Mouse (Mus musculus): ENCODE data around the gene Abcb4.
"Not testable (repeated sequence)": the region's sequence is repeated elsewhere in the genome, so short reads cannot be mapped to it uniquely, and the experiment has no call there.

The Abcb4 gene

GRCm38 (mm10) chr5:8893300-8894103 lies at the start of gene Abcb4:
Gene Abcb4 (plus strand): TSS chr5:8893717.
- in situ Hi-C loops (cut with MseI, MboI), result no loop called here

DNA sequence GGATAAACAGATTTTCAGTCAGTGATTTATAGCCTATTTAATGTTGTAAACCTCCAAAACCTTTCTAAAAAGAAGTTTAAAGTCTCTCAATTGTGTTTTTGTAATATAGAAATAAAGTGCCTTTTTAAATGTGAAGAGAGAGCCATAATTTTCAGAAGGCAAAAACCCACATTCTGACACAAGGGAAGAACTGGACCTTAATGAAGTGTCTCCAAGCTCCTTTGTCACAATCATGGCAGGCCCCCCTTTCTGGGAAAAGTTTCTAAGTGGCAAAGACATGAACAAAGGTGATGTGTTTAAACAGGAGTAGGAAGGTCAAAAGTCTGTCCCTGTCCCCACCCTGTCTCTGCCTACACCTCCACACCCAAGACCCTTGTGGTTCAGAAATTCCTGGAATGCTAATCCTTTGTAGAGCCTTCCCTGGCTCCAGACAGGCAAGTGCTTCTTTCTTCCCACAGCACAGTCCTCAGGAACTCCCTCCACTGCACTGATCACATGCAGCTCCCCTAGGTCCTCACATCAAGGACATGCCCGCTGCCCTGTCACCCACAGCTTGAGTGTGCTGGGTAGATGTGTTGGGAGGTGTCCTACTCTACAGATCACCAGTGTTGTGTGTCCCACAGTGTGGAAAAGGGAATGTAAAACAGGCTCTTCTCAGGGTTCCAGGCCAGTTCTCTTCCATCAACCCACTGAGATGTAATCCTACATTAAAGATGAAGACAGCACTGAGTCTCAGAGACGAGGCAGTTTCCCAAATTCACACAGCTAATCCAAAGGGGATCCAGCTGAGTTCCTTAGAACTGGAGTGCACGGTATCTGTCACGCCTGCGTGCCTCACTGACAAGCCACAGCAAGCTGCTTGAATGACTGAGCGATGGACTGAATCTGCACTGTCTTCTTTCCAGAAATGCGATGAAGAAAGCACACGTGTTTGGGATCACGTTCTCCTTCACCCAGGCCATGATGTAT lies 44.6 kb upstream of the Abcb4 start:
- in situ Hi-C loops (cut with MseI, MboI), result loop anchor here (25.0 kb wide), 1 partner anchor 362 kb away; no protein-coding TSS in a partner anchor

DNA sequence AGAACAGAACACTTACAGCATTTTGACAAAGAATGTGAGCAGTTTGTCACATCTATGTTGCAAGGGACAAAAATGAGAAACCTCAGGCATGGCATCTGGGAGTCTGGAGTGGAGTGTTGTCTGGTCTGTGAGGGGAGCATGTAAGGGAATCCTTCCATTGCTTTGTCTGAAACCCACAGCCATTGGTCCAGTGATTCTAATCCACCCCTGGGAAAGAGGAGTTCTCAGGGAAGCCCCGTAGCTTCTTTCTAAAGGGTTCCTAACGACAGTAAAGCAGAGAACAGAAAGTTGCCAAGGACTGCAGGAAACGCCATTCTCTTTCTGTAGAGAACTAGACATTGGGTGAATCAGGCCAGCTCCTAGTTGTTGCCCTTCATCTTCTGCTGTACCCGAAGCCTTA lies 42.7 kb upstream of the Abcb4 start:
- in situ Hi-C loops (cut with MseI, MboI), result no loop called here

GRCm38 (mm10) chr5:8857201-8857600 lies 36.3 kb upstream of the Abcb4 start:
- in situ Hi-C loops (cut with MseI, MboI), result no loop called here

- in situ Hi-C loops (cut with MseI, MboI), result no loop called here
Observed at GRCm38 (mm10) chr5:8861811-8862210, 31.7 kb upstream of the Abcb4 start.

- in situ Hi-C loops (cut with MseI, MboI), result no loop called here
Observed at GRCm38 (mm10) chr5:8863580-8864337, 29.8 kb upstream of the Abcb4 start.

- in situ Hi-C loops (cut with MseI, MboI), result not testable (repeated sequence)
Observed at GRCm38 (mm10) chr5:8865630-8866029, 27.9 kb upstream of the Abcb4 start.

- in situ Hi-C loops (cut with MseI, MboI), result no loop called here
Observed at GRCm38 (mm10) chr5:8866366-8866765, 27.2 kb upstream of the Abcb4 start.

DNA sequence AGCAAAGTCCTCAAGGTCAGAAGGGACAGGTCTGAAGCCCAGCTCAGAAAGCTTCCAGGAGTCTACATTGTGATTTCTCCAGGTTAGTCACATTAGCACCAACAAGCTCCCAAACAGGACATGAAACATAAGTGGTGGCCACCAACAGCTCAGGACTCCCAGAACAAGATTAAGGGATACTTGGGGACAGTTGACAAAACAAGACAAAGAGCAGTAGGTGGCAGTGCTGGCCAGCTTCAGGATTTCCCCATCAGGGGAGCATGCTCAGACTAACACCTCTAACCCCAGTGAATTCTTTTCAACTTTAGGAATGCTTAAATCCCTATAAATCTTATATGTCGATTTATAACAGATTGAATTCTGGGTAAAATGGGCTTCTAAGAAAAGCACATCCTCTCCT lies 25.5 kb upstream of the Abcb4 start:
- in situ Hi-C loops (cut with MseI, MboI), result no loop called here

GRCm38 (mm10) chr5:8872979-8873915 lies 20.3 kb upstream of the Abcb4 start:
- in situ Hi-C loops (cut with MseI, MboI), result no loop called here

DNA sequence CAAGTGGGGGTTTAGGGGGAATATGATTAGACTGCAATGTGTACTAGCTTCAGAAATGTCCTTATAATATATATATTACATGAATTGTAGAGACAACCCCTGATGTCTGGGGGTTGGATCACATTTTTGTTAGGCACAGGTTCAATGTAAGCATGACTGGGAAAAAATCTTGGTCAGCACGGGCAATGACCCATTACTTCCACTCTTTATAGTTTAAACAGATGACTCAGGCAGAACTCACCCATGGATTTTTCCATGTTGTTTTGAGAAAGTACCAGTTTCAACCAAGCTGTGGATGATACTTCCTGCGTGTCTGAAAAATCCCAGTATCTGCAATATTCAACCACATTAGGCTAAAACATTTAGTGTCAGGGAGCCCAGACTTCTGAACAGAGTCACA lies 16.4 kb upstream of the Abcb4 start:
- in situ Hi-C loops (cut with MseI, MboI), result no loop called here

- in situ Hi-C loops (cut with MseI, MboI), result no loop called here
Observed at GRCm38 (mm10) chr5:8877800-8878199, 15.7 kb upstream of the Abcb4 start.

- in situ Hi-C loops (cut with MseI, MboI), result no loop called here
Observed at GRCm38 (mm10) chr5:8885837-8886236, 7.7 kb upstream of the Abcb4 start.

GRCm38 (mm10) chr5:8894104-8894425 lies 548 bp downstream of the Abcb4 start:
- in situ Hi-C loops (cut with MseI, MboI), result no loop called here

- in situ Hi-C loops (cut with MseI, MboI), result no loop called here
Observed at GRCm38 (mm10) chr5:8894641-8895490, 1.3 kb downstream of the Abcb4 start.

DNA sequence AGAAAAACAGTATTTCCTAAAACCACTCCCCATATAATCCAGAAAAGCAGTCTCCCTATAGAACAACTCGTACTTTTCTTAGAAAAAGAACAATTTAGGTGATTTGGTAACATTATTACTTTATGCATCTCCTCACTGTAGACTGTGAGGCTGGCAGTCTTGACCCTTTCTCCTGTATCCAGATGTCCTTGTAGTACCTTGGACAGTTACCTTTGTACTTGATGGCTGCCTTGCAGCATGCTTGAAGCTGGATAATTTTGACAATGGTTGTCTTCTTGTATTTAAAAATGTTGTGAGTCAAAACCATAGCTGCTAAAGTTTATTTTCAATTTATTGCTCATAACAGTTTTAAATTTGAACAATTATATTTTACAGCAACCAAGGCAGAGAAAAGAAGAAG lies 2.7 kb downstream of the Abcb4 start:
- in situ Hi-C loops (cut with MseI, MboI), result no loop called here

DNA sequence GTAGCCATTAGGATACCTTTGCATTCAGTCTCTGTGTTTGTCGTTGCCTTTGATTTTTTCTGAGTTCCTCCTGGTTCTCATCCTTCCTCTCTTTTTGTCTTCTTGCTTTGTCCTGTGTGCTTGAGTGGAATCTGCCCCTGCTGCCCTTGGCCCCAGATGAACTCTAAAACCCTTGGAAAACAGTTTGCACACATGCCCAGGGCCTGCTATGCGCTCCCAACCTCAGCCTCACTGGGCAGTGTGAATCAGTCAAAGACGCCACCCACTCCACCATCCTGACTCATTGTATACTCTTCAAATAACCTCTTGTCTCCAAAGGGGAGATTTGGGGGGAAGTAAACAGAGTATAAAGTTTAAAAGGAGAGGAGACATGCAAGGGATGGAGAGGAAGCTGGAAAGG lies 4.7 kb downstream of the Abcb4 start:
- in situ Hi-C loops (cut with MseI, MboI), result no loop called here

- in situ Hi-C loops (cut with MseI, MboI), result no loop called here
Observed at GRCm38 (mm10) chr5:8901001-8901400, 7.5 kb downstream of the Abcb4 start.

DNA sequence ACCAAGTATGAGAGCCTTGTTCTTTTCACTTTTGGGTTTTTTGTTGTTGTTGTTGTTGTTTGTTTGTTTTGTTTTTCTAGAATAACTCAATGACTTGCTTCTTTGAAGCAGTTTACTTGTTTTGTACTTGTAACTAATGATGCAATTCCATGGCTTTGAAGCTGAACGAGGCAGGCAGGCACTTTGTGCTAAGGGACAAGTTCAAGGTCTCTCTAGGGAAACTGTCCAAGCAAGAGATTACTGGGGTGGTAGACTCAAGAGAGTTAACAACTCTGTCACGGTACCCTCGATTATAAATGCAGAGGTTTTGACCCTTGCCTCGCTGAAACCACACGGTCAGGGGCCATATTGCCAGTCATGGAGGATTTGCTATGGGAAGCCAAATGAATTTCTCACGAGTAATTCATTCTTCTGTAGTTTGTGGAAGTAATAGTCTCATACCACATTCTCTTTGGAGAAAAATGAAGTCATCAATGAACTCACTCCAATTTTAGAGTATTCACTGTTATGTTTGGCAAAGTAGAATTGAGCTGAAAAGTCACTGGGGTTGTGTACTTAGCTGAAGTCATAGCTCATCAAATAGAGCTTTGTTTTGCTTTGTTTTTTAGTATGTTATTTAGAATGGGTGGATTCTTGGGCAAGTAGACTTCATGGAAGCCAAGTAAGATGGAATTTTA lies 8.8 kb downstream of the Abcb4 start:
- in situ Hi-C loops (cut with MseI, MboI), result no loop called here
